Mouse (Mus musculus) granulocyte monocyte progenitor cell, adult 5-6 weeks (primary cell): ENCODE measurements at regions not wholly inside any gene's neighbourhood (a gene's known extent, or its start where the extent isn't known, plus 50 kb on each side); places are given as distances from the start of the nearest gene placed in this dataset.
"Not testable (repeated sequence)": the region's sequence is repeated elsewhere in the genome, so short reads cannot be mapped to it uniquely, and the experiment has no call there.

Experiments
- ATAC-seq: replicated peaks from 2 replicates; pipeline ENCODE4 v1.8.0; 2016; ENCODE audit warnings: mild to moderate bottlenecking, moderate TSS enrichment, inconsistent platforms; ENCODE audit not compliant: poor library complexity, severe bottlenecking

DNA sequence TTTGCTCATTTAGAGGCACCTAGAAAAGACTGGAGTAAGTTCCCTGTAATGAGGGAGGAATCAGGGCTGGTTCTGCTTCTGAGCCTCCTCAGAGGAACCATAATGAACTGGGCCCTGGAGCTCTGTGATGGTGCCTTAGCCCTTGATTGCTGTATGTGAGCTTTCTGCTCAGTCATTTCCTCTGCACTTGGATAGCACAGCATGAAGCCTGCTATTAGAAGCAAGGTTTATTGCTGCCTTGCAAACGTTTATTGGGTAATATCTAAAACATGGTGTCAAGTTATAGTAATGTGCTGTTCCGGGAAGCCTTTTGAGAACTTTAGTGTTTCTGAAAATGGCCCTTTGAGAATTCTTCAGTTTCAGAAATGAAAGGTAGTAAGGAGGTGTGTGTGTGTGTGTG, 201.5 kb downstream of the Lyplal1 start:
- ATAC-seq, result no peak

DNA sequence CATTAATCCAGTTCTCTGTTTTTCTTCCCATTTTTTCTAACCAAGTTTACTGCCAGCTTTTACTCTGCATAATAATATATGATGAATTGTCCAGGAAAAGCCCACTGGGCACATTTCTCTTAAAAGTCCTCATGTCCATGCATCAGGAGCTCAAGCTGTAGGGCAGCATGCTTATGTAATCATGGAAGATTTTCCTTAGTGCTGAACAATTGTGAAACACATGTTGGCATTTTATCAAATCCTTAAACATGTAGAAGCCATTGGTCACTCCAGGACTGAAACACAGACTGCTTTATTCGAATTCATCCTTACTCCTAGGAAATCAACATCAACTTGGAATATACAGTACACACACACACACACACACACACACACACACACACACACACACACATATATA, 198.4 kb downstream of the Lyplal1 start:
- no peak for ATAC-seq

DNA sequence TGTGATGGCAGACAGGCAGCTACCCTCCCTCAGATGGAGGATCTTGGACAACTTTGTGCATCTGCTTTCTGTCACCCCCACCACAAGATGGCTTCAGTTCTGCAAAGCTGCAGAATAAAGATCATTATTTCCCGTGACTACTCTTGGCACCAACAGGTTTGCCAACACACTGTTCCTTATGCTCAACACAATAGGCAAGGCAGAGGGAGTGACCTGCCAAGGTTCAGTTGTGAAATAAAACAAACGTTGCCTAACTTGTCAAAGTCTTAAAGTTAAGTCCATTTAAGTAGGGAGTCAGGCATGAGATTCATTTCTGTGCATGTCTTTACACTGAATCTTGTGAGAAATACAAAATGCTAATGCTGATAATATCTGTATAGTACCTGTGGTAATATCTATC, 193.4 kb downstream of the Lyplal1 start:
- no peak for ATAC-seq

DNA sequence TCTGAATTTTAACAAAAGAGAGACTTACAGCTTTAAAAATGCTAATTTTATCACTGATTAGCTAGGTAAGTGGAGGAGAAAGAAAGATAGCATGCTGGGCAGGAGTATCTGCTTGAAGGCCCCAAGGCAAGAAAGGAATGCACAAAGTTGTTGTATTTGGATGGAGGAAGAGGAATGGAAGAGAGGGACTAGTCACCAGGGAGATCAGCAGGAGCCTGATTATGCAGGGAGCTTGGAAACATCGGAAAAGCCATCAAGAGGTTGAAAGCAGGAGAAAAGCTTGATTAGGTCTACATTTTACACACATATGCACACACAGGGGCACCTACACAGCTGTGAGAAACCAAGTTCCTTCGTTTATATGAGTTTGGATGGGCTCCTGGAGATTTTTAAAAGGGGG, 188.1 kb downstream of the Lyplal1 start:
- ATAC-seq, result no peak

DNA sequence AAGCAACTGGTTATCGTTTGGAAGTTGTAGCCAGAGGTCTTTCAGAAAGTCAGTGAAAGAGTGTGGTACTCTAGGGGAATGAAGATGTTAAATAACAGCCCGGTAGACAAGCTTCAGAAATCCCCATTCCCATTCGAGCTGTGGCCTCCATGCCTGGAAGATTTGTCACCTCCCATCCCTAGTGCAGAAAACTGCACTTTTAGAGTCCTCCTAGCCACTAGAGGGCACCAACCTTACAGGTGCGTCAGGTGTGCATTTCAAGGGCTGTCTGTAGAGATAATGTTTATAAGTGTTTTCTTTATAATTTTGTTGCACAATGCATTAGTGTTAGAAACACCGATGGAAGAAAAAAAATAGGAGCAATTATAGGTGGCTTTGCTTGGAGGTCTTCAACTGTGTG, 187.3 kb downstream of the Lyplal1 start:
- no peak for ATAC-seq

DNA sequence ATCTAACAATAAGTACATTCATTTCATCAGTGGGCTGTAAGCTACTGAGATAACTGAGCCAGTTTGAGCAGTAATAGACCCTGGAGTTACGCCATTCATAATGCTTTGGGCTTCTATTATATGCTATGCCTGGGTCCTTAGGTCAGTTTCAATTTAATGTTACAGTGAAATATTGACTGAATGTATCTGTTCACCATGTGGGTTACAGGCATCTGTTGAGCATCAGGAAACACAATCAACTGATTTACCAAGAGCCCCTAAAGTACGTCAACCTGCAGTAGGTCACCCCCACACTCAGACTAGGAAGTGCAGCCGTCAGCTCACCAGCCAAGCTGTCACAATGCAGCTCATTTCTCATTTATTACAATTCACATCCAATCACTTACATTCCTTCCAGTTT, 183.5 kb downstream of the Lyplal1 start:
- no peak for ATAC-seq

DNA sequence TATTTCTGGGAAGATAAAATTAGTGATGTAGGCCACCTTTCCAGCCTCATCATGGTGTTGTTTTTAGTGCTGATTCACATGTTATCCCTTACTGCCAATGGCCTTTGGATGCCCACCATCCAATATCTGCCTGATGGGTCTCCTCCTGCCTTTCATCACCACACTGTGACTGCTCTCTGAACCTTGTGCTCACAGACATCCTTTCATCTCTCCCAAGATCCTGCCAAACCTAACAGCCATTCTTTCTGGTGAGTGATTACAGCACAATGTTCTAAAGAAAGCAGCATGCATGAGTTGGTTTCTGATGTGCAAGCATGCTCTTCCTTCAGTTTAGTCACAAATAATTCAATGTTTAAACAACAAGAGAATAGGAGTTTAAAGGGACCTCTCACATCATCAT, 180.1 kb downstream of the Lyplal1 start:
- no peak for ATAC-seq

DNA sequence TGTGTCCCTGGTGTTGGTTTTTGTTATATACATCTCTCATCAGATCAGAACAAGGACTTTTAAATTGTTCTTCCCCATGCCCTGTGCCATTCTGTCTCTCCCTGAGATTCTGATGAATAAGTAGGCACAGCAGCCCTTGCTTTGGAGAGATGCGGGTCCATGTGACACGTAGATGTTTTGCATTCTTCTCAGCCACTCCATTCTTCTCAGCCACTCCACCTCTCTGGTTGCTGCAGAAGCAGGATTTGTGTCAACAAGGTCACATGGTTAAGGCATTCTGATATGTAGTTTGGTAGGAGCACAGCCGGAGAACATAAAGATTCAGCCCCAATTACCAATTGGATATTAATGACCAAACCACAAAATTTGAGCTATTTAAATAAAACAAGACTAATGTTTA, 177.2 kb downstream of the Lyplal1 start:
- ATAC-seq, result no peak

DNA sequence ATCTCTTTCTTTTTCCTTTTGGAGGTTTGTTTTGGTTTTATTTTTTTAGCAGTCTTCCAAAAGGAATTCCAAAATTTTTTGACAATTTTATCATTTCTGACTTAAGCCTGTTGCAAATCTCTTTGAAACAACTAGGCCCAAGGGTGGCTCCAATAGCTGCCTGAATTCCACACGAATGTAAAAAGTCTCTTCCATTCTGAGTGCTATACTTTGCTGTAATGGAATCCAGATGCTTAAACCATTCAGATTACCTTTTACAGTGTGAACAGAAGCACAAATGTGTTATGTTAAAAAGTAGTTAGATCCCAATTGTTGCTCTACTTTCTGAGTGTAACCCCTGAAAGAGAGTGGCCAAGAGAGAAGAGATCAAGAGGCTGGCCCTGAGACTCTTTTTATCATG, 176.6 kb downstream of the Lyplal1 start:
- ATAC-seq, result no peak

DNA sequence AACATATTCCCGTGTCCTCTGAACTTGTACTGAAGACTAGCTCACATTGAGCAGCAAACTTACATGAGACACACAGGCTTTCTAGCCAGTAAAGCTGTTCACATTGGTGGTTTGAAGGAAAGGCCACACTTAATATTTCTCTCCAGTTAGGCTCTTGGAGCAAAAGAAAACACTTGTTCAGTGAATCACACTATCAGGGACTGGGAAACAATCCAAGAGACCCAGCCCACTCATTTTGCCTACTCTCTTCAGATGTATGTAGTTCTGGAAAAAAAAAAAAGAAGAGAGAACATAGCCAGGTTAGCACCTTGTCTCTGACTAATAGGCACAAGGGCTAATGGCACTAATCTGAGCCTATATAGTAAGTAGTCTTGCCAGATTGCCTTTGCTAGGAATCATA, 165.9 kb downstream of the Lyplal1 start:
- ATAC-seq, result no peak

DNA sequence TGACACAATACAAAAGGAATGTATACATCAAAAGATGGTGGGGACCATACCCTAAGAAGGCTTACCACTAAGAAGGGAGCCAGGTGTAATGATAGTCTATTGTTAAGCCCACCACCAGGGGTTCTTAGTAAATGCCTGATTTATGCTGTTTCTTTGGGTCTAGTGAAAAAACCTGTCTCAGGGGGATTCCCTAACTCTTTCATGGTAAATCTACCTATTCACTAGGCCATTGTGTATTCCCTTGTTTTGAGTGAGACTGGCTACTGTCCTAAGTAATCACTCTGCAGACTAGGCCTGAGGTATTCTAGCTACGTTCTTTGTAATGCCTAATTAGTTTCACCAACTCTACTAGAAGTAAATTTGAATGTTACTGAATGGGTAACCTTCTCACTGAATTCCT, 161.3 kb downstream of the Lyplal1 start:
- not testable (repeated sequence) for ATAC-seq

DNA sequence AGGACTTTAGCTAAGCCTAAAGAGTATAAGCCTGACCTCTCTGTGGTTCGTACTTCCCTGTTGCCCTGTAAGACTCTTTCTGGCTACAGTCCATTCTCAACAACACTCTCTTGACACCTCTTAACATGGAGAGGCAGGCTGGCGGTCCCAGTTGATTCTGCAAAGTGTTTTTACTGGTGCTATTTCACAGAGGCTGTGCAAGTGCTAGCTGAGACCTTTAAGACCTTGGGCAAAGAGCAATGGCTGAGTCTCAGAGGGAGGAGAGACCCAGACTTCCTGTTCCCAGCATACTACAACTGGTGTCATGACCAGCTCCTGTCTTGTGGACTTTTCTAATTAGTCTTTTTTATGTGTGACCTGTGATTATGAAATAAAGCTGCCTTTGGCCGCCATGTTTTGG, 159.6 kb downstream of the Lyplal1 start:
- no peak for ATAC-seq

DNA sequence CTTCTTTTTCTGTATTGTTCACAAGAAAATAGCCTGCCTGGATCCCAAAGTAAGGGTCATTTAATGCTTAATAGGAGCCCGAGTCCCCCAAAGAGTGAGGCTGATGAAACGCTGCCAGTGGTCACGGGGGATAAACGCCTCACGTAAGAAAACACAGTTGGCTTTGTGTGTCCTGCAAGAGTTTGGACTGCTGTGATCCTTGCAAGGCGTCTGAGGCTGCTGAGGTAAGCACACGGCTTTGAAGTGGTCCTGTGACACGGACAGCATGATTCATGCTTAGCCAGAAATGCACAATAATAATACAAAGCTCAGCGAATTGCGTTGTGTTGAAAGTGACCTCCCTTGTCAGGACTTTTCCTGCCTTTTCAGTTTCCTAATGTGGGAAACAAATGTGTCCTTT, 158.8 kb downstream of the Lyplal1 start:
- no peak for ATAC-seq

DNA sequence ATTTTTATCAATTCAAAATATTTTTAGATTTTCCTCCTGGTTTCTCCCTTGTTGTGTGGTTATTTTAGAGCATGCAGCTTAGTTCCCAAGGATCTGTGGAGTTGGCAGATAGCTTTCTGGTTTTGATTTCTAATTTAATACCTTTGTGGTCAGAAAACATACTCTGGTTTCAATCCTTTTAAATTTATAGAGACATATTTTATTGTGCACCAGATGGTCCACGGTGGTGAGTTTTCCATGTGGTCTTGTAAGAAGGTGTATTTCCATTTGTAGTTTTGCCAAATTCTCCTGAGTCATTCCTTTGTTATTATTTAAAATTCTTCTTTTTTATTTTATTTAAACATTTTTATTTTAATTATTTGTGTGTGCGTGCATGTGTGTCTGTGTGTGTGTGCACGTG, 154.5 kb downstream of the Lyplal1 start:
- no peak for ATAC-seq

DNA sequence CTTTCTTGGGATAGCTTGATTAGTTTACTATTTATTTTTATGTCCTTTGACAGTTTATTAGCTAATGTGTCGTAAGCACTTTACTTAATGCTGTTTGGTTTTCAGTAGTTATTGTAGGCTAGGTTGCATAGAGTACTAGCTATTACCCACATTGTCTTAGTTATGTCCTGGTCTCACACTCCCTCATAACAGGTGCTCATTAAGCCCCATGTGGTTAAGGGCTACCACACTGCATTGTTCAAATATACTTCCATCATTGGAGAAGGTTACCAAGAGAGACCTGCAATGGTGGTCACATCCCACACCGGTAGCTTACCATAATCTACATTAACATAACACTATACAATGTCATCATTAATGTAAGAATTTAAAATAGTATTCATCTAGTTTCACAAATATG, 153.3 kb downstream of the Lyplal1 start:
- ATAC-seq, result no peak

DNA sequence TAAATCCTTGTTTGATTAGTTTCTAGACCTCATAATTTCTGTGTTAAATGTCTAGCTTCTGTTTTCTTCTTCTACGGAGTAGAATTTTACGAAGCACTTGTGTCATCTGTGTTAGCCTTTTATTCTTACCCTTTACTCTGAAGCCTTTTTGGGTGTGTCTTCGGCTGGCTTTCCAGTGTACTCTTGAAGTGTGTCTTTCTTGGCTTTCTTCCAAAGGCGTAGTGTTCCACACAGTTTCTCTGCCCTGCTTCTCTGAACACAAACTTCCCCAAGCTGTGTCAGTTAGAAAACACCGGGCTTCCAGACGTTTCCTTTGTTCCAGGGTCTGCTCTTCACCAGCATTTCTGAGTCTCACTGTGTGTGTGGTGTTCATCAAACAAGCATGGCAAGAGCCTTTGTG, 152.7 kb downstream of the Lyplal1 start:
- ATAC-seq, result no peak

DNA sequence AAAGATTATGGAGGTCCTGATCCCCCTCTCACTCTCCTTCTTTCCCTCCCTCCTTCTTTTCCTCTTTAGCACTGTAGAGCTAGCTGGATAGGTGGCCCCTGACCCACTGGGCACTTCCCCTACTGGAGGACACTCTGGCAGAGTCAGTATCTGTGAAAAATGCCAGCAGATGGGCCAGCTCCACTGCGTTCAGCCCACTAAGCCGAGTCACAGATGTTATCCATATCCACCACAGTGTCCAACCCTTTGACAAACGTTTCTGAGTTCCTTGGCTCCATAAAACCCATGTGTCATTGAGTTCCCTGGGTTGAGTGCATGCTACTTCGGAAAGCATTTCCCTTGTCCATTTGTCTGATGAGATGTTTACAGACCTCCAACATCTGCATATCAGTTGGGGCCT, 149.9 kb downstream of the Lyplal1 start:
- no peak for ATAC-seq

DNA sequence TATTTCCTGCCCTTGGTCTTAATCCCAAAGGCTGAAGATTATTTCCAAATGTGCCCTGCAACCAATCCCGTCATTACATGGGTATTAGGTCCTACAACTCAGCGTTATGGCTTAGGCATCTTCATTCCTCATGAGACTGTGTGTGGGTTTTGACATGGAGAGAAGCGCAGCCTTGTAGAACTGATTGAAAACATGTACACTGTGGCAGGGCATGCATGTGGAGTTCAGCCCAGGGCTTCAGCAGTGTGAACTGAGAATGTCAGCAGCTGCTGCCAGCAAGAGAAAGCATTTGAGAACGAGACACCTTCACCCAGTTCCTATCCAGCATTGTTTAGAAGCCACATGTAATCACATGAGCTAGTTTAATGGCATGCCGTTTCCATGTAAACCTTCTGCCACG, 149.3 kb downstream of the Lyplal1 start:
- no peak for ATAC-seq

DNA sequence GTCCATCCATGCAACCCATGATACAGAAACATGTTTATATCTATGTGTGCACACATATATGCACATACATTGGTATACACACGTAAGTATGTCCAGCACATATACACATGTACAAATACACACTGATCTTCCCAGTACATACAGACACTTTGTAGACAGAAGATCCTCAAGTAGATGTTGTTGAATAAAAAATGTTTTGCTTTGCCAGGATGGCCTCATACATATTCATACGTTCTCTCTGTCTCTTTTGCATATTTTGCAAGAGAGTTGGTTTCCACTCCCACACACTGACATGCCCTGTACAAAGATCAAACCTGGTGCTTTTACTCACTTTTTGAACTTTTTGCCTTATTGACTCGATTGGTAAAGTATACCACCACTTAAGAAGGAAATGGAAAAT, 148.5 kb downstream of the Lyplal1 start:
- no peak for ATAC-seq

DNA sequence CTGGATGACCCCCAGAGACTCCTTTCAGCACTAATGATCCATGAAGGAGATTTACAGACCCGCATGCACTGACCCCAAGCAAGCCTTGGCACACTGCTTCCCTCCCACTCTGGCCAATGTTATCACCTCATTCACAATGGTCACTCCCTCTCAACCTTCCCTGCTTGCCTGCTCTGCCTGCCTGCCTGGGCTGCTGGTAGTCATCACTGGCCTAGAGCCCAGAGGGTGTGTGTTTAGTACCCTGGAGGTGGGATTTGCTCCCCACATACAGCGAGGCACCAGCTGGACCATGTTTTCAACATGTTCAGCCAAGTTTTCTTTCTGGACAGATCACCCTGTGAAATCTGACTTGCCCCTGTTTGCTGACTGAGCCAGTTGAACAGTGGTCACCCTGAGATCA, 147.9 kb downstream of the Lyplal1 start:
- ATAC-seq, result no peak

DNA sequence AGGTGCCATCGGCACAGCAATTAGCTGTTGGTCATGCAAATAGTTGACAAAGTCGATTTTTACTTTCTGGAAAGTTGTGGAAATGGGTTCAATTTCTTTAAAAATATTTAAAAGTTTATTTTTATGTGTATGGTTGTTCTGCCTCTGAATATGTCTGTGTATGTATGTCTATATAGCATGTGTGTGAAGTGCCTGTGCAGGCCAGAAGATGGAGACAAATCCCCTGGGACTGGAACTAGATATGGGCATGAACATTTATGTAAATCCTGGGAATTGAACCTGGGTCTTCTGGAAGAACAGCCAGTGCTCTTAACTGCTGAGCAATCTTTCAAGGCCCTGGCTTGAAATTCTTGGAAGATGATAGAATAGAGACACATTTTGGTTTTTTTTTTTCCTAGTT, 140.0 kb downstream of the Lyplal1 start:
- no peak for ATAC-seq

DNA sequence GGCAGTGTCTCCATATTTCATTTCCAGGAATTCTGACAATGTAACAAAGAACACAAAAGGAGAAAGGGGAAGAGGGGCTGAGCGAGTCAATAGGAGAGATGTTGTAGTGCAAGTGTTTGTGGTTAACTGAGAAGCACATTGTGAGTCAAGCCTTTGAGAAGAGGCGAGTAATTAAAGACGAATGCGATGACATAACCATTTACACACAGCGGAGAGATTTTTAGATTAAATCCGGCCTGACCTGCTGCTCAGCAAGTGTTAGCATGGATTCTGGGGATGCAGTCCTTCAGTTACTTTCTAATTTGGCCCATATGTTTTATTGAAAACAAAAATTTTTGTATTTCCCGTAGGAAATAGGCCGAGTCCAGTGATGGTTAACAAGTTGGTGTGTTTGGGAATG, 127.7 kb downstream of the Lyplal1 start:
- ATAC-seq, result no peak

DNA sequence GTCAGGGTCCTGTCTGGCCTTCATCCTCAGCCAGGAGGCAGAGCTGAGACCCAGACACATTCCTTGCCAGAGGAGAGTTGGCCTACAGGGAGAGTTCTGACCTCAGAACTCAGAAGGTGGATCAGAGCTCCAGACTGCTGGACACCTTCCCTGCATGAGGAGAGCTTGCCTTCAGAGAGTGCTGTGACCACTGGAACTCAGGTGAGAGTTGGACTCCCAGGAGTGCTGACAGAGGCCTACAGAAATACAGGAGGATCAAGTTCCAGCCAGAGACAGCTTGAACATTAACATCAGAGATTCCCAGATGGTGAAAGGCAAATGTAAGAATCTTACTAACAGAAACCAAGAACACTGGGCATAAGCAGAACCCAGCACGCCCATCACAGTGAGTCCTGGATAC, 117.0 kb downstream of the Lyplal1 start:
- not testable (repeated sequence) for ATAC-seq

DNA sequence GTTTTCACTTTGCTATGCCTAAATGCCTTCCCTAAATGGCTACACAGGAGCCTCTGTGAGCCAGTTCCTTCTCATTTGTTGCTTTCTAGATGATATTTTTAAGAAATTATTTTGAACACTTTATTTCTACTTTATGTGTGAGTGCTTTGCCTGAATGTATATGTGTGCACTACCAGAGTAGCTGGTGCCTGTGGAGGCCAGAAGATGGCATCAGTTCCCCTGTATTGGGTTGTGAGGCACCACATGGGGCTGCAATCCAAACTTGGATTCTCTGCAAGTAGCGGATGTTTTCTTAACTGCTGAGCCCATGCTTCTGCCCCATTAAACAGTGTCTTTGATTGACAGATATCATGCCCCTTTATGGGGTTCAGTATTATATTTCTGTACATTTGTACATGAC, 103.7 kb downstream of the Lyplal1 start:
- no peak for ATAC-seq
